Mouse (Mus musculus): ENCODE results near the gene Tprgl. TPM values are rescaled to one million over a fixed set of nuclear protein-coding genes. Genes with fewer than 3 reads are reported as not detected.

Tprgl gene
- total and polyA plus RNA-seq, 3 experiments: 49.3 to 163 (median 67.4) TPM

GRCm38 (mm10) chr4:154201511-154201910 is 41.0 kb upstream of the Tprgl start:
- Histone ChIP-seq H3K9ac (ENCODE audit: control insufficient read depth, low read depth, low read length, poor library complexity, severe bottlenecking) (no peak overlapping the region), H3K36me3 (ENCODE audit: control insufficient read depth in 1 of 2, insufficient read depth in 2 of 2, low read length in 2 of 2) (no peaks in the 10 kb centered on the region), H3K27ac (ENCODE audit: control insufficient read depth, low read depth, low read length) (no peak overlapping the region), H3K9me3 (replicated peaks; ENCODE audit: insufficient read depth, low read length) (no peaks in the 10 kb centered on the region), H3K79me2 (ENCODE audit: control insufficient read depth, insufficient read depth, low read length, poor library complexity) (no peaks in the 10 kb centered on the region), H3K4me1 (ENCODE audit: control insufficient read depth in 1 of 2, insufficient read depth in 2 of 2, low read length in 2 of 2) (no peaks in the 10 kb centered on the region), H3K4me3 (ENCODE audit: control insufficient read depth in 1 of 2, insufficient read depth in 1 of 2, low read depth in 2 of 2, low read length in 2 of 2) (no peak overlapping the region), H3K27me3 (ENCODE audit: control insufficient read depth in 1 of 2, insufficient read depth in 2 of 2, low read length in 2 of 2) (no peaks in the 10 kb centered on the region)
- DNase-seq (ENCODE audit: low read depth, low spot score): no peak
- no peak for TF ChIP-seq RCOR1 (IDR thresholded peaks at IDR 0.05; ENCODE audit: low read depth, low read length)
- no peak for TF ChIP-seq ZC3H11A (IDR thresholded peaks at IDR 0.05; ENCODE audit: low read depth, low read length)
- no peak for TF ChIP-seq GATA1 (IDR thresholded peaks at IDR 0.05; ENCODE audit: low read depth, low read length)
- no peak for TF ChIP-seq MAFK (IDR thresholded peaks at IDR 0.05; ENCODE audit: borderline replicate concordance, low read depth, low read length)
- TF ChIP-seq HCFC1 (IDR thresholded peaks at IDR 0.05; ENCODE audit: low read depth, low read length): no peak
- TF ChIP-seq BHLHE40 (IDR thresholded peaks at IDR 0.05; ENCODE audit: borderline replicate concordance, low read depth, low read length): no peak
- no peak for TF ChIP-seq EP300 (IDR thresholded peaks at IDR 0.05; ENCODE audit: low read depth in 1 of 2, low read length in 2 of 2)
- no peak for TF ChIP-seq POLR2A (IDR thresholded peaks at IDR 0.05; ENCODE audit: control insufficient read depth in 1 of 2, insufficient read depth in 1 of 2, low read depth in 1 of 2, low read length in 2 of 2, poor library complexity in 1 of 2)
- no peak for TF ChIP-seq CTCF (IDR thresholded peaks at IDR 0.05 in 2 of 3, conservative IDR thresholded peaks at IDR 0.05 in 1 of 3; ENCODE audit: control insufficient read depth in 1 of 3, insufficient read depth in 1 of 3, low read depth in 2 of 3, low read length in 3 of 3, poor library complexity in 1 of 3, severe bottlenecking in 1 of 3)
- no peak for TF ChIP-seq JUND (IDR thresholded peaks at IDR 0.05; ENCODE audit: low read depth, low read length)
- no peak for TF ChIP-seq TAL1 (IDR thresholded peaks at IDR 0.05; ENCODE audit: low read length)

- H3K36me3 ChIP-seq (ENCODE audit: control insufficient read depth in 1 of 2, insufficient read depth in 2 of 2, low read length in 2 of 2): no peaks in the 10 kb centered on the region
- no peaks in the 10 kb centered on the region for H3K4me1 ChIP-seq (ENCODE audit: control insufficient read depth in 1 of 2, insufficient read depth in 2 of 2, low read length in 2 of 2)
- TF ChIP-seq KAT2A (conservative IDR thresholded peaks at IDR 0.05; ENCODE audit: low read depth, low read length): no peak
- no peak for TF ChIP-seq SIN3A (IDR thresholded peaks at IDR 0.05; ENCODE audit: low read length)
- TF ChIP-seq BHLHE40 (IDR thresholded peaks at IDR 0.05; ENCODE audit: borderline replicate concordance, low read depth, low read length): no peak
- TF ChIP-seq MAFK (IDR thresholded peaks at IDR 0.05; ENCODE audit: borderline replicate concordance, low read depth, low read length): no peak
- TF ChIP-seq SMC3 (IDR thresholded peaks at IDR 0.05; ENCODE audit: low read depth, low read length): no peak
- no peak for TF ChIP-seq POLR2A (IDR thresholded peaks at IDR 0.05; ENCODE audit: control insufficient read depth in 1 of 2, insufficient read depth in 1 of 2, low read depth in 1 of 2, low read length in 2 of 2, poor library complexity in 1 of 2)
- TF ChIP-seq USF1 (IDR thresholded peaks at IDR 0.05; ENCODE audit: low read depth, low read length): no peak
- TF ChIP-seq EP300 (IDR thresholded peaks at IDR 0.05; ENCODE audit: low read depth in 1 of 2, low read length in 2 of 2): no peak
- TF ChIP-seq NRF1 (IDR thresholded peaks at IDR 0.05; ENCODE audit: insufficient read depth, low read depth, low read length, poor library complexity, severe bottlenecking): no peak
- TF ChIP-seq MEF2A (IDR thresholded peaks at IDR 0.05; ENCODE audit: extremely low read depth, insufficient replicate concordance, low read depth, low read length, poor library complexity, severe bottlenecking): no peak
- no peak for TF ChIP-seq TCF12 (IDR thresholded peaks at IDR 0.05; ENCODE audit: low read depth, low read length)
- no peak for TF ChIP-seq MAX (IDR thresholded peaks at IDR 0.05; ENCODE audit: low read length)
- no peak for TF ChIP-seq JUND (IDR thresholded peaks at IDR 0.05; ENCODE audit: low read depth, low read length)
- TF ChIP-seq ZMIZ1 (IDR thresholded peaks at IDR 0.05; ENCODE audit: low read depth, low read length): no peak
- no peak for TF ChIP-seq ELF1 (IDR thresholded peaks at IDR 0.05; ENCODE audit: low read depth, low read length)
- no peak overlapping the region for H3K9ac ChIP-seq (ENCODE audit: control insufficient read depth, low read depth, low read length, poor library complexity, severe bottlenecking)
- no peak overlapping the region for H3K4me3 ChIP-seq (ENCODE audit: control insufficient read depth in 1 of 2, insufficient read depth in 1 of 2, low read depth in 2 of 2, low read length in 2 of 2)
- H3K9me3 ChIP-seq (replicated peaks; ENCODE audit: insufficient read depth, low read length): no peaks in the 10 kb centered on the region
- H3K79me2 ChIP-seq (ENCODE audit: control insufficient read depth, insufficient read depth, low read length, poor library complexity): no peaks in the 10 kb centered on the region
- H3K27ac ChIP-seq (ENCODE audit: control insufficient read depth, low read depth, low read length): no peak overlapping the region
- no peaks in the 10 kb centered on the region for H3K27me3 ChIP-seq (ENCODE audit: control insufficient read depth in 1 of 2, insufficient read depth in 2 of 2, low read length in 2 of 2)
- no peak for DNase-seq (ENCODE audit: low read depth, low spot score)
Measured at GRCm38 (mm10) chr4:154198377-154198961, 38.0 kb upstream of the Tprgl start.
